Mouse (Mus musculus) stomach, postnatal 0 days (tissue): ENCODE results near the gene Rbms3. TPM values are rescaled to one million over a fixed set of nuclear protein-coding genes. Genes with fewer than 3 reads are reported as not detected.

ENCODE experiments used
- ATAC-seq: fragments of 200-750 bp; cut with Nextera tagmentation; 2 replicates; pipeline ENCODE4 v1.8.0; 2017; ENCODE audit not compliant: low FRiP score, low TSS enrichment
- DNase-seq: peaks from one replicate; pipeline ENCODE4 v3.0.0-alpha.2; 2016; ENCODE audit warnings: low spot score
- H3K27ac ChIP-seq: fragments of 300-500 bp; sonication (generic); replicated peaks from 2 replicates; pipeline ENCODE4 v1.5.1; 2014; ENCODE audit warnings: mild to moderate bottlenecking, control low read depth
- H3K27me3 ChIP-seq: fragments of 300-500 bp; sonication (generic); 2 replicates; pipeline ENCODE4 v1.6.1; 2014; ENCODE audit warnings: low read length; ENCODE audit not compliant: control insufficient read depth, insufficient read depth
- H3K36me3 ChIP-seq: fragments of 300-500 bp; sonication (generic); 2 replicates; pipeline ENCODE4 v1.6.1; 2014; ENCODE audit warnings: low read length, mixed read lengths; ENCODE audit not compliant: control insufficient read depth, insufficient read depth
- H3K4me1 ChIP-seq: fragments of 300-500 bp; sonication (generic); replicated peaks from 2 replicates; pipeline ENCODE4 v1.6.1; 2014; ENCODE audit warnings: antibody characterized with exemption; ENCODE audit not compliant: control insufficient read depth, insufficient read depth
- H3K4me2 ChIP-seq: fragments of 300-500 bp; sonication (generic); replicated peaks from 2 replicates; pipeline ENCODE4 v1.6.1; 2014; ENCODE audit warnings: low read depth, mild to moderate bottlenecking, control low read depth, moderate library complexity
- H3K4me3 ChIP-seq: fragments of 300-500 bp; sonication (generic); 2 replicates; pipeline ENCODE4 v1.5.1; 2014; ENCODE audit warnings: low read depth, low read length, control low read depth
- H3K9ac ChIP-seq: fragments of 300-500 bp; sonication (generic); 2 replicates; pipeline ENCODE4 v1.6.1; 2014; ENCODE audit warnings: mild to moderate bottlenecking, low read length, control low read depth, mixed read lengths
- H3K9me3 ChIP-seq: fragments of 300-500 bp; sonication (generic); 2 replicates; pipeline ENCODE4 v1.6.1; 2016; ENCODE audit warnings: low read length; ENCODE audit not compliant: control insufficient read depth
- CTCF ChIP-seq: IDR thresholded peaks from 2 replicates; pipeline ENCODE4 v1.5.1; 2016; ENCODE audit warnings: antibody characterized with exemption, low read depth, mild to moderate bottlenecking, moderate library complexity
- EP300 ChIP-seq: optimal IDR thresholded peaks from 2 replicates; pipeline ENCODE3; 2016; ENCODE audit warnings: antibody characterized with exemption
- WGBS: fragments of 180-500 bp; shearing (Covaris S2); extraction: QIAGEN DNeasy Blood & Tissue Kit; methylation state at CpG from one replicate; pipeline ENCODE4 v1.1.7; 2014; 5-methylcytosine and 5-hydroxymethylcytosine counted together
- polyA plus RNA-seq: library from polyadenylated mRNA; unstranded; fragments of >200 nt; fragmentation: Nextera tagmentation; extraction: Ambion mirVana; gene quantifications from 2 replicates; pipeline ENCODE4 v1.2.1, GENCODE M21; 2015

The Rbms3 gene
- polyA plus RNA-seq, 1 experiment from 2014 or later = 20.9 TPM

GRCm38 (mm10) chr9:117368016-117368415 lies 261.7 kb downstream of the Rbms3 start:
- WGBS = 93% methylated on average over 4 of the region's 4 CpGs
- no peak for TF ChIP-seq CTCF
- TF ChIP-seq EP300 = no peak
- no peak overlapping the region for H3K9ac ChIP-seq
- no peaks in the 10 kb centered on the region for H3K27me3 ChIP-seq
- no peaks in the 10 kb centered on the region for H3K9me3 ChIP-seq
- H3K27ac ChIP-seq = no peak overlapping the region
- no peak overlapping the region for H3K4me3 ChIP-seq
- ATAC-seq (no peak), DNase-seq (no peak)
- no peaks in the 10 kb centered on the region for H3K4me1 ChIP-seq
- H3K4me2 ChIP-seq = no peak overlapping the region
- no peaks in the 10 kb centered on the region for H3K36me3 ChIP-seq

- Histone ChIP-seq H3K4me2 (no peak overlapping the region), H3K9me3 (no peaks in the 10 kb centered on the region), H3K36me3 (no peaks in the 10 kb centered on the region), H3K9ac (no peak overlapping the region), H3K27ac (no peak overlapping the region), H3K27me3 (no peaks in the 10 kb centered on the region), H3K4me1 (no peaks in the 10 kb centered on the region), H3K4me3 (no peak overlapping the region)
- ATAC-seq = no peak
- no peak for DNase-seq
- TF ChIP-seq CTCF (no peak), EP300 (no peak)
- 73% methylated on average over 3 of the region's 3 CpGs for WGBS
Observed at GRCm38 (mm10) chr9:117364610-117365009, 265.1 kb downstream of the Rbms3 start.

GRCm38 (mm10) chr9:117361431-117361830 lies 268.3 kb downstream of the Rbms3 start:
- no peak for TF ChIP-seq EP300
- DNase-seq = no peak
- WGBS = 70% methylated on average over 5 of the region's 5 CpGs

GRCm38 (mm10) chr9:117356764-117357442 lies 272.8 kb downstream of the Rbms3 start:
- Histone ChIP-seq H3K9me3 (no peaks in the 10 kb centered on the region), H3K27ac (peak overlapping the region; percentile 49), H3K9ac (no peak overlapping the region), H3K4me2 (peak overlapping the region; percentile 23; the same call in 1 of the 2 replicates), H3K36me3 (no peaks in the 10 kb centered on the region), H3K27me3 (no peaks in the 10 kb centered on the region), H3K4me1 (peaks cover 3% of the 10 kb centered on the region; the same call in 1 of the 2 replicates), H3K4me3 (no peak overlapping the region)
- ATAC-seq = peak; percentile 70; the same call in 1 of the 2 replicates
- DNase-seq = peak; percentile 55
- 12% methylated on average over 9 of the region's 9 CpGs for WGBS
- TF ChIP-seq EP300 = no peak
- no peak for TF ChIP-seq CTCF

More at GRCm38 (mm10) chr9:117361431-117361830, 268.3 kb downstream of the Rbms3 start:
- ATAC-seq = no peak
- H3K36me3 ChIP-seq = no peaks in the 10 kb centered on the region
- peaks cover 3% of the 10 kb centered on the region; the same call in 1 of the 2 replicates for H3K4me1 ChIP-seq
- no peaks in the 10 kb centered on the region for H3K9me3 ChIP-seq
- H3K27ac ChIP-seq = no peak overlapping the region
- no peak overlapping the region for H3K4me2 ChIP-seq
- H3K27me3 ChIP-seq = no peaks in the 10 kb centered on the region
- H3K4me3 ChIP-seq = no peak overlapping the region
- H3K9ac ChIP-seq = no peak overlapping the region

- Histone ChIP-seq H3K9me3 (no peaks in the 10 kb centered on the region), H3K27me3 (no peaks in the 10 kb centered on the region), H3K4me3 (no peak overlapping the region), H3K4me2 (no peak overlapping the region), H3K4me1 (peaks cover 3% of the 10 kb centered on the region; the same call in 1 of the 2 replicates), H3K9ac (no peak overlapping the region), H3K36me3 (no peaks in the 10 kb centered on the region), H3K27ac (no peak overlapping the region)
- ATAC-seq (no peak), DNase-seq (no peak)
- TF ChIP-seq CTCF (0 out of 2 replicates have a peak, but pooled peaks have one; percentile 1), EP300 (no peak)
- 85% methylated on average over 5 of the region's 5 CpGs for WGBS
Observed at GRCm38 (mm10) chr9:117355501-117355900, 274.2 kb downstream of the Rbms3 start.

GRCm38 (mm10) chr9:117342336-117342735 lies 287.4 kb downstream of the Rbms3 start:
- Histone ChIP-seq H3K36me3 (no peaks in the 10 kb centered on the region), H3K9me3 (no peaks in the 10 kb centered on the region), H3K4me3 (no peak overlapping the region), H3K9ac (no peak overlapping the region), H3K27me3 (no peaks in the 10 kb centered on the region), H3K4me1 (no peaks in the 10 kb centered on the region), H3K4me2 (no peak overlapping the region), H3K27ac (no peak overlapping the region)
- DNase-seq = no peak
- ATAC-seq = no peak
- 77% methylated on average over 4 of the region's 4 CpGs for WGBS
- TF ChIP-seq CTCF (no peak), EP300 (no peak)
